Comparison of ENCODE assay signal across 8 mouse cellular contexts in genomic region chr1:135698996-135699705, GRCm38 (mm10). TPM values are rescaled to one million over a fixed set of nuclear protein-coding genes. Genes with fewer than 3 reads are reported as not detected.
DNase-seq lines count a peak whose midpoint lies in the region; ATAC-seq and TF ChIP-seq lines count a peak whose summit lies in the region.

No protein-coding gene starts in this region.

- H3K79me2 ChIP-seq in myocyte (ENCODE audit: control insufficient read depth, insufficient read depth): no peaks in the 10 kb centered on the region

- TF ChIP-seq EP300 in stomach, postnatal 0 days (optimal IDR thresholded peaks at IDR 0.05): no peak

- no peak overlapping the region for H3ac ChIP-seq in myocyte (ENCODE audit: control insufficient read depth, insufficient read length)

- no peaks in the 10 kb centered on the region for H3K27me3 ChIP-seq in heart, embryonic 13.5 days (replicated peaks)
- H3K27me3 ChIP-seq in kidney, postnatal 0 days (ENCODE audit: insufficient read depth, low read length): no peaks in the 10 kb centered on the region
- peaks cover 17% of the 10 kb centered on the region for H3K27me3 ChIP-seq in liver, embryonic 12.5 days (replicated peaks)
- no peaks in the 10 kb centered on the region for H3K27me3 ChIP-seq in myocyte (ENCODE audit: control insufficient read depth, insufficient read depth, insufficient read length)
- H3K27me3 ChIP-seq in stomach, postnatal 0 days (ENCODE audit: control insufficient read depth, insufficient read depth, low read length): no peaks in the 10 kb centered on the region

- peaks cover 3% of the 10 kb centered on the region; the same call in 1 of the 2 replicates for H3K9me3 ChIP-seq in heart, embryonic 13.5 days
- no peaks in the 10 kb centered on the region for H3K9me3 ChIP-seq in kidney, postnatal 0 days (replicated peaks; ENCODE audit: low read length)
- H3K9me3 ChIP-seq in liver, embryonic 12.5 days (replicated peaks): no peaks in the 10 kb centered on the region
- H3K9me3 ChIP-seq in stomach, postnatal 0 days (ENCODE audit: control insufficient read depth, low read length): no peaks in the 10 kb centered on the region

- 0 out of 2 replicates have a peak, but pooled peaks have one; percentile 29 for ATAC-seq in heart, embryonic 13.5 days (ENCODE audit: extremely low read depth, insufficient number of reproducible peaks, low FRiP score, low TSS enrichment)
- ATAC-seq in kidney, postnatal 0 days (replicated peaks; ENCODE audit: low FRiP score, low read depth): peak; percentile 47
- ATAC-seq in liver, embryonic 12.5 days: 0 out of 2 replicates have a peak, but pooled peaks have one; percentile 41
- peak; percentile 61; the same call in 1 of the 2 replicates for ATAC-seq in stomach, postnatal 0 days (ENCODE audit: low FRiP score, low TSS enrichment)

- peak; percentile 18 for DNase-seq in cerebellum, adult 11-12 months
- DNase-seq in cerebellum, adult 9-11 months: no peak
- DNase-seq in fibroblast of lung, adult 2 months (ENCODE audit: low read depth): peak; percentile 54
- peak; percentile 84 for DNase-seq in kidney, postnatal 0 days (ENCODE audit: low spot score)
- peak; percentile 79 for DNase-seq in stomach, postnatal 0 days (ENCODE audit: low spot score)

- H3K4me3 ChIP-seq in heart, embryonic 13.5 days: peak overlapping the region; percentile 48
- H3K4me3 ChIP-seq in kidney, postnatal 0 days (replicated peaks; ENCODE audit: low read depth, low read length): peak overlapping the region; percentile 9; the same call in 1 of the 2 replicates
- peak overlapping the region; percentile 24 for H3K4me3 ChIP-seq in liver, embryonic 12.5 days
- H3K4me3 ChIP-seq in myocyte: peak overlapping the region; percentile 12
- H3K4me3 ChIP-seq in stomach, postnatal 0 days (ENCODE audit: low read depth, low read length): peak overlapping the region; percentile 22

- TF ChIP-seq CTCF in kidney, postnatal 0 days (IDR thresholded peaks at IDR 0.05; ENCODE audit: low read depth): peak; percentile 84
- TF ChIP-seq CTCF in stomach, postnatal 0 days (IDR thresholded peaks at IDR 0.05; ENCODE audit: low read depth): peak; percentile 87

- 3% methylated on average over 29 of the region's 29 CpGs for WGBS in heart, embryonic 13.5 days
- WGBS in kidney, postnatal 0 days: 5% methylated on average over 29 of the region's 29 CpGs
- 8% methylated on average over 29 of the region's 29 CpGs for WGBS in liver, embryonic 12.5 days (ENCODE audit: insufficient replicate concordance)
- WGBS in stomach, postnatal 0 days: 4% methylated on average over 29 of the region's 29 CpGs

- H3K4me1 ChIP-seq in heart, embryonic 13.5 days: peaks cover 32% of the 10 kb centered on the region
- 0 out of 2 replicates have a peak, but pooled peaks cover 6% of the 10 kb centered on the region for H3K4me1 ChIP-seq in kidney, postnatal 0 days (replicated peaks; ENCODE audit: insufficient read depth, low read length)
- H3K4me1 ChIP-seq in liver, embryonic 12.5 days: peaks cover 32% of the 10 kb centered on the region
- H3K4me1 ChIP-seq in stomach, postnatal 0 days (replicated peaks; ENCODE audit: control insufficient read depth, insufficient read depth): peaks cover 7% of the 10 kb centered on the region; the same call in 1 of the 2 replicates

- 0 out of 2 replicates have a peak overlapping the region, but pooled peaks have one; percentile 9 for H3K27ac ChIP-seq in heart, embryonic 13.5 days (replicated peaks)
- no peak overlapping the region for H3K27ac ChIP-seq in kidney, postnatal 0 days
- no peak overlapping the region for H3K27ac ChIP-seq in liver, embryonic 12.5 days
- H3K27ac ChIP-seq in stomach, postnatal 0 days (replicated peaks): no peak overlapping the region

- TF ChIP-seq POLR2A in myocyte (IDR thresholded peaks at IDR 0.05; ENCODE audit: insufficient read length, low read depth): peak; percentile 39

- peak overlapping the region; percentile 77 for H3K4me2 ChIP-seq in heart, embryonic 13.5 days
- peak overlapping the region; percentile 52 for H3K4me2 ChIP-seq in kidney, postnatal 0 days (ENCODE audit: low read length)
- peak overlapping the region; percentile 62 for H3K4me2 ChIP-seq in liver, embryonic 12.5 days
- peak overlapping the region; percentile 99 for H3K4me2 ChIP-seq in myocyte (ENCODE audit: low read depth)
- peak overlapping the region; percentile 53 for H3K4me2 ChIP-seq in stomach, postnatal 0 days (replicated peaks; ENCODE audit: low read depth)

- no peaks in the 10 kb centered on the region for H3K36me3 ChIP-seq in heart, embryonic 13.5 days
- H3K36me3 ChIP-seq in kidney, postnatal 0 days (ENCODE audit: insufficient read depth, low read length): no peaks in the 10 kb centered on the region
- no peaks in the 10 kb centered on the region for H3K36me3 ChIP-seq in liver, embryonic 12.5 days
- no peaks in the 10 kb centered on the region for H3K36me3 ChIP-seq in myocyte (ENCODE audit: control insufficient read depth, insufficient read depth)
- H3K36me3 ChIP-seq in stomach, postnatal 0 days (ENCODE audit: control insufficient read depth, insufficient read depth, low read length): no peaks in the 10 kb centered on the region

- peak overlapping the region; percentile 74 for H3K9ac ChIP-seq in heart, embryonic 13.5 days
- H3K9ac ChIP-seq in kidney, postnatal 0 days (ENCODE audit: low read depth, low read length): 0 out of 2 replicates have a peak overlapping the region, but pooled peaks have one; percentile 2
- no peak overlapping the region for H3K9ac ChIP-seq in liver, embryonic 12.5 days
- peak overlapping the region; percentile 43; the same call in 1 of the 2 replicates for H3K9ac ChIP-seq in stomach, postnatal 0 days (ENCODE audit: low read length)

TF ChIP-seq in myocyte, 11 proteins besides CTCF, POLR2A, EP300 and RAD21:
- TF ChIP-seq REST (IDR thresholded peaks at IDR 0.05; ENCODE audit: insufficient read depth, insufficient read length) (no peak), POLR2AphosphoS2 (IDR thresholded peaks at IDR 0.05; ENCODE audit: insufficient read length, low read depth) (peak; percentile 47), SRF (IDR thresholded peaks at IDR 0.05; ENCODE audit: control insufficient read depth, insufficient read length, low read depth) (peak; percentile 66), MYOD1 (IDR thresholded peaks at IDR 0.05; ENCODE audit: control insufficient read depth in 1 of 3, insufficient read length in 2 of 3, low read depth in 2 of 3) (peak in 2 of 3 experiments; percentile 40 to 68), MYOG (IDR thresholded peaks at IDR 0.05; ENCODE audit: control insufficient read depth in 1 of 3, insufficient read depth in 1 of 3, insufficient read length in 2 of 3, low read depth in 2 of 3) (peak in 1 of 3 experiments; percentile 72), MAX (IDR thresholded peaks at IDR 0.05; ENCODE audit: low read depth) (no peak), TCF3 (IDR thresholded peaks at IDR 0.05; ENCODE audit: insufficient read length, low read depth) (no peak)

RNA-seq across cellular contexts. Expression of gene Csrp1, which starts 20.7 kb away (rescaled TPM):
- polyA plus RNA-seq in heart, embryonic 13.5 days (2015; fragmentation: Nextera tagmentation; extraction: Ambion mirVana): 207 and 208 TPM in 2 replicates
- 189 and 190 TPM in 2 replicates for polyA plus RNA-seq in kidney, postnatal 0 days (2015; fragmentation: Nextera tagmentation; extraction: Ambion mirVana)
- 56.2 and 60.7 TPM in 2 replicates for polyA plus RNA-seq in liver, embryonic 12.5 days (2016; fragmentation: Nextera tagmentation; extraction: Ambion mirVana)
- 219 TPM for polyA plus RNA-seq in myocyte (2012; fragmentation: generic; extraction: Trizol)
- 418 and 496 TPM in 2 replicates for polyA plus RNA-seq in stomach, postnatal 0 days (2015; fragmentation: Nextera tagmentation; extraction: Ambion mirVana)
